Mouse (Mus musculus): ENCODE measurements around the gene Tgoln1. TPM values are rescaled to one million over a fixed set of nuclear protein-coding genes. Genes with fewer than 3 reads are reported as not detected.

Tgoln1 gene
- polyA plus RNA-seq, 1 experiment from 2014 or later: 21.7 TPM

- H3K9ac ChIP-seq (replicated peaks): 0 out of 2 replicates have a peak overlapping the region, but pooled peaks have one; percentile 18
- H3K27ac ChIP-seq: peak overlapping the region; percentile 73
- H3K9me3 ChIP-seq: no peaks in the 10 kb centered on the region
- ATAC-seq (ENCODE audit: insufficient number of reproducible peaks, insufficient read depth, low FRiP score, low TSS enrichment, low read depth): no peak
- H3K4me2 ChIP-seq: no peak overlapping the region; the same call in 1 of the 2 replicates
- WGBS: 44% methylated on average over 12 of the region's 12 CpGs
- H3K4me3 ChIP-seq (replicated peaks): no peak overlapping the region
- peaks cover 40% of the 10 kb centered on the region for H3K4me1 ChIP-seq (replicated peaks)
- peaks cover 22% of the 10 kb centered on the region for H3K36me3 ChIP-seq
- no peaks in the 10 kb centered on the region for H3K27me3 ChIP-seq
These were observed 31.3 kb upstream of the Tgoln1 start for GRCm38 (mm10) chr6:72648002-72648595.

- no peaks in the 10 kb centered on the region for H3K27me3 ChIP-seq
- H3K4me1 ChIP-seq (replicated peaks): peaks cover 40% of the 10 kb centered on the region
- H3K9ac ChIP-seq (replicated peaks): no peak overlapping the region
- peaks cover 22% of the 10 kb centered on the region for H3K36me3 ChIP-seq
- no peaks in the 10 kb centered on the region for H3K9me3 ChIP-seq
- H3K4me2 ChIP-seq: no peak overlapping the region
- 49% methylated on average over 10 of the region's 10 CpGs for WGBS
- no peak overlapping the region for H3K4me3 ChIP-seq (replicated peaks)
- 0 out of 2 replicates have a peak overlapping the region, but pooled peaks have one; percentile 73 for H3K27ac ChIP-seq
- 0 out of 2 replicates have a peak, but pooled peaks have one; percentile 8 for ATAC-seq (ENCODE audit: insufficient number of reproducible peaks, insufficient read depth, low FRiP score, low TSS enrichment, low read depth)
These were observed 30.6 kb upstream of the Tgoln1 start for GRCm38 (mm10) chr6:72647383-72647820.

DNA sequence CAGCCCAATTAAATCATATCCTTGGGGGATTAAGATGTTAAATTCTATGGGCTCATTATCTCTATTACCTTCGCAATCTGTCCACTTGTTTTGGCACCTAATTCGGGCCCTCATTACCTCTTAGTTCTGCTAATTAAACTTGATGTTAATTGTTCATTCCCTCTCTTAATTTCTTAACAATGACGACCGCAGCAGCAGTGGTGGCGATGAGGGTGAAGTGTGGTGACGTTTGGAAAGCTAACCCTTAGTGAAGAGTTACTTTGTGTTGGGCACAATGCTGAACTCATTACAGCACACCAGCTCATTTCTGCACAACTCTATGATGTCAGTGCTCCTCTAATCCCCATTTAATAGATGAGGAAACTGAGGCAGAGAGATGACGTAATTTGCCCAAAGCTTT, 28.6 kb upstream of the Tgoln1 start:
- Histone ChIP-seq H3K9me3 (no peaks in the 10 kb centered on the region), H3K4me1 (replicated peaks) (peaks cover 31% of the 10 kb centered on the region), H3K9ac (replicated peaks) (no peak overlapping the region), H3K27ac (no peak overlapping the region), H3K27me3 (no peaks in the 10 kb centered on the region), H3K4me2 (no peak overlapping the region), H3K36me3 (peaks cover 24% of the 10 kb centered on the region), H3K4me3 (replicated peaks) (no peak overlapping the region)
- no peak for ATAC-seq (ENCODE audit: insufficient number of reproducible peaks, insufficient read depth, low FRiP score, low TSS enrichment, low read depth)
- 53% methylated on average over 7 of the region's 7 CpGs for WGBS

- Histone ChIP-seq H3K4me1 (replicated peaks) (peaks cover 25% of the 10 kb centered on the region), H3K4me3 (replicated peaks) (no peak overlapping the region), H3K27me3 (no peaks in the 10 kb centered on the region), H3K9me3 (no peaks in the 10 kb centered on the region), H3K9ac (replicated peaks) (no peak overlapping the region), H3K27ac (no peak overlapping the region), H3K36me3 (peaks cover 26% of the 10 kb centered on the region), H3K4me2 (no peak overlapping the region)
- 76% methylated on average over 4 of the region's 4 CpGs for WGBS
- no peak for ATAC-seq (ENCODE audit: insufficient number of reproducible peaks, insufficient read depth, low FRiP score, low TSS enrichment, low read depth)
These were observed 27.8 kb upstream of the Tgoln1 start for GRCm38 (mm10) chr6:72644576-72644975.

GRCm38 (mm10) chr6:72641218-72641954, 24.6 kb upstream of the Tgoln1 start:
- Histone ChIP-seq H3K4me3 (replicated peaks) (no peak overlapping the region), H3K9ac (replicated peaks) (no peak overlapping the region), H3K9me3 (no peaks in the 10 kb centered on the region), H3K4me2 (no peak overlapping the region), H3K27me3 (no peaks in the 10 kb centered on the region), H3K4me1 (replicated peaks) (peaks cover 8% of the 10 kb centered on the region), H3K27ac (peak overlapping the region; percentile 41), H3K36me3 (peaks cover 10% of the 10 kb centered on the region)
- 84% methylated on average over 18 of the region's 18 CpGs for WGBS
- no peak for ATAC-seq (ENCODE audit: insufficient number of reproducible peaks, insufficient read depth, low FRiP score, low TSS enrichment, low read depth)

DNA sequence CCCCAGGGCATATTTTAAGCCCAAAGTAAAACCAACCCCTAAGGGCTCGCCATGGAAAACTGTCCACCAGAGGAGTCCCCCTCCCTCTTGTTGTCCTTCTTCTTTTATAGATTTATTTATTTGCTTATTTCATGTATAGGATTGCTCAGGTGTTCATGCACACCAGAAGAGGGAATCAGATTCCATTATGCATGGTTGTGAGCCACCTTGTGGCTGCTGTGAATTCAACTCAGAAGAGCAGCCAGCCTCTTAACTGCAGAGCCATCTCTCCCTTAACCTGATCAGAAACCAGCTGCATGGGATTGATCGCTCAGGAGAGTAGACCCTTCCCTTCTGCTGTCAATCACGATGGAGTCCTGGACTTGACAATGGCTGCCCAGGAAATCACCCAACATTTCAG, 20.1 kb upstream of the Tgoln1 start:
- H3K9me3 ChIP-seq: no peaks in the 10 kb centered on the region
- H3K4me3 ChIP-seq (replicated peaks): no peak overlapping the region
- H3K9ac ChIP-seq (replicated peaks): no peak overlapping the region
- 84% methylated on average over 3 of the region's 3 CpGs for WGBS
- H3K4me2 ChIP-seq: no peak overlapping the region
- peaks cover 8% of the 10 kb centered on the region; the same call in 1 of the 2 replicates for H3K4me1 ChIP-seq (replicated peaks)
- H3K36me3 ChIP-seq: peaks cover 35% of the 10 kb centered on the region
- peak overlapping the region; percentile 41; the same call in 1 of the 2 replicates for H3K27ac ChIP-seq
- no peak for ATAC-seq (ENCODE audit: insufficient number of reproducible peaks, insufficient read depth, low FRiP score, low TSS enrichment, low read depth)
- H3K27me3 ChIP-seq: no peaks in the 10 kb centered on the region

- Histone ChIP-seq H3K4me3 (replicated peaks) (no peak overlapping the region), H3K9ac (replicated peaks) (no peak overlapping the region), H3K9me3 (no peaks in the 10 kb centered on the region), H3K36me3 (peaks cover 45% of the 10 kb centered on the region), H3K4me2 (no peak overlapping the region), H3K4me1 (replicated peaks) (peaks cover 8% of the 10 kb centered on the region; the same call in 1 of the 2 replicates), H3K27ac (no peak overlapping the region; the same call in 1 of the 2 replicates), H3K27me3 (no peaks in the 10 kb centered on the region)
- 43% methylated on average over 12 of the region's 12 CpGs for WGBS
- peak; percentile 54; the same call in 1 of the 2 replicates for ATAC-seq (ENCODE audit: insufficient number of reproducible peaks, insufficient read depth, low FRiP score, low TSS enrichment, low read depth)
These were observed 19.1 kb upstream of the Tgoln1 start for GRCm38 (mm10) chr6:72635760-72636431.

GRCm38 (mm10) chr6:72634311-72634710, 17.5 kb upstream of the Tgoln1 start:
- Histone ChIP-seq H3K9me3 (no peaks in the 10 kb centered on the region), H3K4me1 (replicated peaks) (peaks cover 8% of the 10 kb centered on the region; the same call in 1 of the 2 replicates), H3K36me3 (peaks cover 57% of the 10 kb centered on the region), H3K27me3 (no peaks in the 10 kb centered on the region), H3K27ac (no peak overlapping the region), H3K4me2 (no peak overlapping the region), H3K9ac (replicated peaks) (no peak overlapping the region), H3K4me3 (replicated peaks) (no peak overlapping the region)
- no peak for ATAC-seq (ENCODE audit: insufficient number of reproducible peaks, insufficient read depth, low FRiP score, low TSS enrichment, low read depth)
- 80% methylated on average over 10 of the region's 10 CpGs for WGBS

- no peak overlapping the region for H3K27ac ChIP-seq
These were observed 14.9 kb upstream of the Tgoln1 start for GRCm38 (mm10) chr6:72631700-72632099.

DNA sequence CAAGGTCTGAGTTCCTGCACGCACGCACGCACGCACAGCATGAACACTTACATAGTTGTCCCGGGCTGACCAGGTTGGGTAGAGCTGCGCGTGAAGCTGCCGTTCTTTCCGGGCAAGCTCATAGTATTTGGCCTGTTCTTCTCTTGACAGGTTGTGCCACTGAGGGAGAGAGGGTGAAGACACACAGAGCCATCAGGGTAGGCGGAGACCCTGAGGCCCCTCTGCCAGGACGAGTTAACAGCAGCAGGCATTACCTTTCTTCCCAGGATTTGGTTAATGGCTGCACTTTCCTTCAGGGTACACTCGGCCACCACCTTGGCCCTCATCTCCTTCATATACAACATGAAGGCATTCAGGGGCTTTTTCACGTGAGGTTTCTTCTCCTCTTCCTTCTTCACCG, 14.2 kb upstream of the Tgoln1 start:
- ATAC-seq (ENCODE audit: insufficient number of reproducible peaks, insufficient read depth, low FRiP score, low TSS enrichment, low read depth): no peak

More at GRCm38 (mm10) chr6:72631700-72632099, 14.9 kb upstream of the Tgoln1 start:
- no peak for ATAC-seq (ENCODE audit: insufficient number of reproducible peaks, insufficient read depth, low FRiP score, low TSS enrichment, low read depth)
- peaks cover 77% of the 10 kb centered on the region for H3K36me3 ChIP-seq
- H3K9ac ChIP-seq (replicated peaks): no peak overlapping the region
- no peak overlapping the region for H3K4me2 ChIP-seq
- no peak overlapping the region for H3K4me3 ChIP-seq (replicated peaks)
- H3K4me1 ChIP-seq (replicated peaks): peaks cover 7% of the 10 kb centered on the region; the same call in 1 of the 2 replicates
- H3K27me3 ChIP-seq: no peaks in the 10 kb centered on the region
- 79% methylated on average over 6 of the region's 6 CpGs for WGBS
- no peaks in the 10 kb centered on the region for H3K9me3 ChIP-seq

GRCm38 (mm10) chr6:72630370-72630769, 13.6 kb upstream of the Tgoln1 start:
- Histone ChIP-seq H3K4me2 (no peak overlapping the region), H3K9ac (replicated peaks) (no peak overlapping the region), H3K27me3 (no peaks in the 10 kb centered on the region), H3K27ac (no peak overlapping the region), H3K4me1 (replicated peaks) (no peaks in the 10 kb centered on the region), H3K9me3 (no peaks in the 10 kb centered on the region), H3K4me3 (replicated peaks) (no peak overlapping the region), H3K36me3 (peaks cover 90% of the 10 kb centered on the region)
- WGBS: 89% methylated on average over 2 of the region's 2 CpGs
- no peak for ATAC-seq (ENCODE audit: insufficient number of reproducible peaks, insufficient read depth, low FRiP score, low TSS enrichment, low read depth)

More for the DNA sequence above, 14.2 kb upstream of the Tgoln1 start:
- peaks cover 85% of the 10 kb centered on the region for H3K36me3 ChIP-seq
- no peak overlapping the region for H3K4me3 ChIP-seq (replicated peaks)
- H3K4me1 ChIP-seq (replicated peaks): no peaks in the 10 kb centered on the region
- no peak overlapping the region for H3K4me2 ChIP-seq
- 87% methylated on average over 14 of the region's 14 CpGs for WGBS
- no peak overlapping the region for H3K9ac ChIP-seq (replicated peaks)
- no peak overlapping the region for H3K27ac ChIP-seq
- no peaks in the 10 kb centered on the region for H3K27me3 ChIP-seq
- H3K9me3 ChIP-seq: no peaks in the 10 kb centered on the region

Data from limb, embryonic 12.5 days (tissue).